Mouse (Mus musculus) ES-Bruce4 (cell line): Measurements from ENCODE around the gene Rtl8c. TPM values are rescaled to one million over a fixed set of nuclear protein-coding genes. Genes with fewer than 3 reads are reported as not detected.
"Not testable (repeated sequence)": the region's sequence is repeated elsewhere in the genome, so short reads cannot be mapped to it uniquely, and the experiment has no call there.

ENCODE experiments used
- H3K27ac ChIP-seq: 2 replicates; pipeline ENCODE4 v1.5.1; 2012; ENCODE audit warnings: low read length, inconsistent platforms; ENCODE audit not compliant: insufficient read depth
- H3K27me3 ChIP-seq: 2 replicates; pipeline ENCODE4 v1.6.1; 2012; ENCODE audit warnings: mild to moderate bottlenecking, low read length, inconsistent platforms; ENCODE audit not compliant: control insufficient read depth, poor library complexity, insufficient read depth, severe bottlenecking
- H3K36me3 ChIP-seq: 2 replicates; pipeline ENCODE4 v1.6.1; 2012; ENCODE audit warnings: inconsistent platforms, mild to moderate bottlenecking, low read length, moderate library complexity; ENCODE audit not compliant: control insufficient read depth, poor library complexity, insufficient read depth, severe bottlenecking
- H3K4me1 ChIP-seq: one replicate; pipeline ENCODE4 v1.8.1; 2011; ENCODE audit warnings: low read length; ENCODE audit not compliant: control insufficient read depth, insufficient read depth
- H3K4me3 ChIP-seq: 2 replicates; pipeline ENCODE4 v1.5.1; 2011; ENCODE audit warnings: low read depth, mild to moderate bottlenecking, low read length
- H3K9ac ChIP-seq: 2 replicates; pipeline ENCODE4 v1.6.1; 2012; ENCODE audit warnings: low read depth, mild to moderate bottlenecking, inconsistent platforms; ENCODE audit not compliant: poor library complexity, severe bottlenecking
- H3K9me3 ChIP-seq: replicated peaks from 2 replicates; pipeline ENCODE4 v1.6.1; 2012; ENCODE audit warnings: mild to moderate bottlenecking, low read length, inconsistent platforms; ENCODE audit not compliant: control insufficient read depth, poor library complexity, insufficient read depth, severe bottlenecking
- CTCF ChIP-seq: IDR thresholded peaks from one replicate; pipeline ENCODE4 v1.8.1; 2011; ENCODE audit warnings: low read depth, low read length
- EP300 ChIP-seq: IDR thresholded peaks from 2 replicates; pipeline ENCODE4 v1.6.1; 2011; ENCODE audit warnings: low read depth, low read length; ENCODE audit not compliant: insufficient read depth
- POLR2A ChIP-seq: IDR thresholded peaks from one replicate; pipeline ENCODE4 v1.8.1; 2011; ENCODE audit warnings: low read length; ENCODE audit not compliant: insufficient read depth
- polyA plus RNA-seq: library from polyadenylated mRNA; stranded (reverse); fragments of >200 nt; gene quantifications from 2 replicates; pipeline ENCODE4 v1.2.4, GENCODE M21; 2011; ENCODE audit warnings: low read depth; ENCODE audit not compliant: missing spikeins, insufficient read depth, insufficient read length

The Rtl8c gene
- polyA plus RNA-seq, 1 experiment = 7.0 TPM

- no peak for TF ChIP-seq POLR2A
- TF ChIP-seq EP300 = no peak
- no peak for TF ChIP-seq CTCF
- H3K9me3 ChIP-seq = no peaks in the 10 kb centered on the region
- peak overlapping the region; percentile 41 for H3K4me3 ChIP-seq
- no peaks in the 10 kb centered on the region for H3K4me1 ChIP-seq
- no peak overlapping the region for H3K27ac ChIP-seq
- no peak overlapping the region for H3K9ac ChIP-seq
- no peaks in the 10 kb centered on the region for H3K27me3 ChIP-seq
- H3K36me3 ChIP-seq = no peaks in the 10 kb centered on the region
Observed at GRCm38 (mm10) chrX:53608122-53608813, 436 bp downstream of the Rtl8c start.

- not testable (repeated sequence) for H3K9me3 ChIP-seq, H3K27ac ChIP-seq, H3K36me3 ChIP-seq, H3K4me1 ChIP-seq, H3K27me3 ChIP-seq, H3K9ac ChIP-seq
- H3K4me3 ChIP-seq = peak within 1 kb of the TSS; percentile 41
Observed at GRCm38 (mm10) chrX:53608879-53609278, 1.0 kb downstream of the Rtl8c start, which contains the start of gene Gm14597. Gene Gm14597, minus strand, starts transcription at chrX:53608979.

GRCm38 (mm10) chrX:53610571-53610970, 2.7 kb downstream of the Rtl8c start:
- Histone ChIP-seq H3K4me3 (no peak overlapping the region), H3K9me3 (no peaks in the 10 kb centered on the region), H3K27ac (no peak overlapping the region), H3K27me3 (no peaks in the 10 kb centered on the region), H3K4me1 (no peaks in the 10 kb centered on the region), H3K9ac (no peak overlapping the region), H3K36me3 (no peaks in the 10 kb centered on the region)
- TF ChIP-seq EP300 = no peak
- TF ChIP-seq POLR2A = no peak
- no peak for TF ChIP-seq CTCF

GRCm38 (mm10) chrX:53611395-53611794, 3.6 kb downstream of the Rtl8c start:
- not testable (repeated sequence) for H3K27me3 ChIP-seq

GRCm38 (mm10) chrX:53638107-53638506, 30.3 kb downstream of the Rtl8c start:
- not testable (repeated sequence) for H3K4me3 ChIP-seq, H3K27me3 ChIP-seq, H3K36me3 ChIP-seq, H3K27ac ChIP-seq, H3K9me3 ChIP-seq, H3K4me1 ChIP-seq, H3K9ac ChIP-seq

More at GRCm38 (mm10) chrX:53611395-53611794, 3.6 kb downstream of the Rtl8c start:
- not testable (repeated sequence) for H3K4me1 ChIP-seq, H3K9ac ChIP-seq, H3K36me3 ChIP-seq, H3K4me3 ChIP-seq, H3K27ac ChIP-seq, H3K9me3 ChIP-seq

- H3K4me1 ChIP-seq, H3K27ac ChIP-seq, H3K27me3 ChIP-seq, H3K9me3 ChIP-seq, H3K9ac ChIP-seq, H3K36me3 ChIP-seq, H3K4me3 ChIP-seq: not testable (repeated sequence)
Observed at GRCm38 (mm10) chrX:53642604-53642979, 34.8 kb downstream of the Rtl8c start.

GRCm38 (mm10) chrX:53642980-53643961, 35.4 kb downstream of the Rtl8c start, which contains the start of gene Rtl8a:
Gene Rtl8a, minus strand, starts transcription at chrX:53643682.
- not testable (repeated sequence) for H3K27me3 ChIP-seq, H3K4me1 ChIP-seq, H3K27ac ChIP-seq, H3K9me3 ChIP-seq, H3K36me3 ChIP-seq, H3K9ac ChIP-seq
- peak within 1 kb of the TSS; percentile 46 for H3K4me3 ChIP-seq
